Mouse (Mus musculus): ENCODE results near the gene 4931428L18Rik.

- TF ChIP-seq CTCF (IDR thresholded peaks at IDR 0.05; ENCODE audit: borderline replicate concordance, insufficient read depth, low read length) (no peak), POLR2A (IDR thresholded peaks at IDR 0.05; ENCODE audit: low read depth, low read length) (no peak)
Observed at GRCm38 (mm10) chr1:31096466-31096793, 126.1 kb downstream of the 4931428L18Rik start.

Measured in embryonic fibroblast, embryonic 13.5 days (primary cell).